Mouse (Mus musculus): ENCODE measurements around the gene Itpk1. TPM values are rescaled to one million over a fixed set of nuclear protein-coding genes. Genes with fewer than 3 reads are reported as not detected.
A peak's percentile ranks its signal among the peaks of the same experiment; 100 is the strongest.

Itpk1 gene
- polyA plus RNA-seq, 1 experiment from 2014 or later, result 38.7 TPM

GRCm38 (mm10) chr12:102573036-102573435 lies 131.7 kb downstream of the Itpk1 start:
- Histone ChIP-seq H3K9ac (no peak overlapping the region), H3K4me2 (no peak overlapping the region), H3K27me3 (no peaks in the 10 kb centered on the region), H3K36me3 (peaks cover 12% of the 10 kb centered on the region; the same call in 1 of the 2 replicates), H3K27ac (replicated peaks) (no peak overlapping the region), H3K9me3 (no peaks in the 10 kb centered on the region), H3K4me3 (no peak overlapping the region), H3K4me1 (replicated peaks) (no peaks in the 10 kb centered on the region)
- WGBS, result 62% methylated on average over 7 of the region's 7 CpGs
- no peak for ATAC-seq (ENCODE audit: low FRiP score, low read depth)

GRCm38 (mm10) chr12:102571666-102572065 lies 133.1 kb downstream of the Itpk1 start:
- H3K27me3 ChIP-seq, result no peaks in the 10 kb centered on the region
- H3K36me3 ChIP-seq, result peaks cover 8% of the 10 kb centered on the region; the same call in 1 of the 2 replicates
- H3K4me3 ChIP-seq, result no peak overlapping the region
- no peak overlapping the region for H3K27ac ChIP-seq (replicated peaks)
- no peaks in the 10 kb centered on the region for H3K4me1 ChIP-seq (replicated peaks)
- no peaks in the 10 kb centered on the region for H3K9me3 ChIP-seq
- no peak overlapping the region for H3K4me2 ChIP-seq
- 89% methylated on average over 9 of the region's 9 CpGs for WGBS
- ATAC-seq (ENCODE audit: low FRiP score, low read depth), result no peak
- H3K9ac ChIP-seq, result no peak overlapping the region

- no peaks in the 10 kb centered on the region for H3K9me3 ChIP-seq
- H3K4me2 ChIP-seq, result no peak overlapping the region
- H3K27ac ChIP-seq (replicated peaks), result no peak overlapping the region
- no peaks in the 10 kb centered on the region for H3K4me1 ChIP-seq (replicated peaks)
- H3K27me3 ChIP-seq, result no peaks in the 10 kb centered on the region
- no peak overlapping the region for H3K4me3 ChIP-seq
- H3K36me3 ChIP-seq, result peaks cover 8% of the 10 kb centered on the region; the same call in 1 of the 2 replicates
- WGBS, result 80% methylated on average over 5 of the region's 5 CpGs
- ATAC-seq (ENCODE audit: low FRiP score, low read depth), result no peak
- no peak overlapping the region for H3K9ac ChIP-seq
Observed at GRCm38 (mm10) chr12:102570734-102571133, 134.0 kb downstream of the Itpk1 start.

- Histone ChIP-seq H3K9me3 (no peaks in the 10 kb centered on the region), H3K4me2 (no peak overlapping the region), H3K4me3 (no peak overlapping the region), H3K9ac (no peak overlapping the region), H3K27ac (replicated peaks) (no peak overlapping the region), H3K27me3 (no peaks in the 10 kb centered on the region), H3K36me3 (peaks cover 8% of the 10 kb centered on the region; the same call in 1 of the 2 replicates), H3K4me1 (replicated peaks) (no peaks in the 10 kb centered on the region)
- no peak for ATAC-seq (ENCODE audit: low FRiP score, low read depth)
- WGBS, result 84% methylated on average over 13 of the region's 13 CpGs
Observed at GRCm38 (mm10) chr12:102570111-102570510, 134.6 kb downstream of the Itpk1 start.

- H3K27me3 ChIP-seq, result no peaks in the 10 kb centered on the region
- H3K4me3 ChIP-seq, result no peak overlapping the region
- H3K9me3 ChIP-seq, result no peaks in the 10 kb centered on the region
- H3K4me2 ChIP-seq, result no peak overlapping the region
- no peaks in the 10 kb centered on the region for H3K4me1 ChIP-seq (replicated peaks)
- WGBS, result 87% methylated on average over 7 of the region's 7 CpGs
- peaks cover 2% of the 10 kb centered on the region; the same call in 1 of the 2 replicates for H3K36me3 ChIP-seq
- H3K9ac ChIP-seq, result no peak overlapping the region
- H3K27ac ChIP-seq (replicated peaks), result no peak overlapping the region
- no peak for ATAC-seq (ENCODE audit: low FRiP score, low read depth)
Observed at GRCm38 (mm10) chr12:102568219-102568618, 136.5 kb downstream of the Itpk1 start.

GRCm38 (mm10) chr12:102566951-102567350 lies 137.8 kb downstream of the Itpk1 start:
- H3K4me1 ChIP-seq (replicated peaks), result no peaks in the 10 kb centered on the region
- H3K27ac ChIP-seq (replicated peaks), result no peak overlapping the region
- H3K4me3 ChIP-seq, result no peak overlapping the region
- H3K9me3 ChIP-seq, result no peaks in the 10 kb centered on the region
- 87% methylated on average over 2 of the region's 2 CpGs for WGBS
- no peak overlapping the region for H3K9ac ChIP-seq
- H3K27me3 ChIP-seq, result no peaks in the 10 kb centered on the region
- no peaks in the 10 kb centered on the region for H3K36me3 ChIP-seq
- ATAC-seq (ENCODE audit: low FRiP score, low read depth), result no peak
- no peak overlapping the region for H3K4me2 ChIP-seq

GRCm38 (mm10) chr12:102565086-102565485 lies 139.6 kb downstream of the Itpk1 start:
- no peaks in the 10 kb centered on the region for H3K36me3 ChIP-seq
- H3K4me3 ChIP-seq, result no peak overlapping the region
- no peak overlapping the region for H3K27ac ChIP-seq (replicated peaks)
- H3K4me2 ChIP-seq, result no peak overlapping the region
- 93% methylated on average over 6 of the region's 6 CpGs for WGBS
- no peak overlapping the region for H3K9ac ChIP-seq
- ATAC-seq (ENCODE audit: low FRiP score, low read depth), result no peak
- no peaks in the 10 kb centered on the region for H3K27me3 ChIP-seq
- H3K9me3 ChIP-seq, result no peaks in the 10 kb centered on the region
- no peaks in the 10 kb centered on the region for H3K4me1 ChIP-seq (replicated peaks)

- 0 out of 2 replicates have a peak, but pooled peaks cover 3% of the 10 kb centered on the region for H3K27me3 ChIP-seq
- no peak for ATAC-seq (ENCODE audit: low FRiP score, low read depth)
- H3K27ac ChIP-seq (replicated peaks), result no peak overlapping the region
- no peak overlapping the region for H3K4me3 ChIP-seq
- no peaks in the 10 kb centered on the region for H3K9me3 ChIP-seq
- 88% methylated on average over 5 of the region's 5 CpGs for WGBS
- no peak overlapping the region for H3K9ac ChIP-seq
- no peaks in the 10 kb centered on the region; the same call in 1 of the 2 replicates for H3K36me3 ChIP-seq
- no peak overlapping the region for H3K4me2 ChIP-seq
- H3K4me1 ChIP-seq (replicated peaks), result peaks cover 17% of the 10 kb centered on the region
Observed at GRCm38 (mm10) chr12:102557372-102557771, 147.4 kb downstream of the Itpk1 start.

GRCm38 (mm10) chr12:102555850-102556249 lies 148.9 kb downstream of the Itpk1 start:
- peaks cover 32% of the 10 kb centered on the region for H3K4me1 ChIP-seq (replicated peaks)
- 46% methylated on average over 3 of the region's 3 CpGs for WGBS
- H3K4me2 ChIP-seq, result peak overlapping the region; percentile 77
- H3K36me3 ChIP-seq, result no peaks in the 10 kb centered on the region; the same call in 1 of the 2 replicates
- H3K4me3 ChIP-seq, result peak overlapping the region; percentile 66
- H3K9me3 ChIP-seq, result no peaks in the 10 kb centered on the region
- peak; percentile 3; the same call in 1 of the 2 replicates for ATAC-seq (ENCODE audit: low FRiP score, low read depth)
- H3K9ac ChIP-seq, result peak overlapping the region; percentile 82
- no peak overlapping the region for H3K27ac ChIP-seq (replicated peaks)
- 0 out of 2 replicates have a peak, but pooled peaks cover 3% of the 10 kb centered on the region for H3K27me3 ChIP-seq

GRCm38 (mm10) chr12:102554721-102555516 lies 149.8 kb downstream of the Itpk1 start, which contains the start of gene Chga:
Gene Chga, plus strand, starts transcription at chr12:102554969.
- Histone ChIP-seq H3K4me3 (peak within 1 kb of the TSS; percentile 66), H3K36me3 (no peaks in the 10 kb centered on the region; the same call in 1 of the 2 replicates), H3K9ac (peak within 1 kb of the TSS; percentile 82), H3K4me1 (replicated peaks) (peaks cover 35% of the 10 kb centered on the region), H3K27ac (replicated peaks) (peak within 1 kb of the TSS; percentile 85), H3K4me2 (peak within 1 kb of the TSS; percentile 77), H3K27me3 (0 out of 2 replicates have a peak, but pooled peaks cover 3% of the 10 kb centered on the region), H3K9me3 (no peaks in the 10 kb centered on the region)
- WGBS, result 3% methylated on average over 48 of the region's 48 CpGs
- peak; percentile 89 for ATAC-seq (ENCODE audit: low FRiP score, low read depth)

GRCm38 (mm10) chr12:102553705-102554275 lies 150.9 kb downstream of the Itpk1 start:
- Histone ChIP-seq H3K9ac (0 out of 2 replicates have a peak overlapping the region, but pooled peaks have one; percentile 27), H3K27ac (replicated peaks) (no peak overlapping the region), H3K27me3 (0 out of 2 replicates have a peak, but pooled peaks cover 3% of the 10 kb centered on the region), H3K9me3 (no peaks in the 10 kb centered on the region), H3K4me1 (replicated peaks) (peaks cover 35% of the 10 kb centered on the region), H3K4me3 (peak overlapping the region; percentile 66), H3K36me3 (no peaks in the 10 kb centered on the region; the same call in 1 of the 2 replicates), H3K4me2 (peak overlapping the region; percentile 77)
- ATAC-seq (ENCODE audit: low FRiP score, low read depth), result no peak
- WGBS, result 82% methylated on average over 14 of the region's 14 CpGs

- ATAC-seq (ENCODE audit: low FRiP score, low read depth), result no peak
- Histone ChIP-seq H3K9ac (no peak overlapping the region), H3K27ac (replicated peaks) (no peak overlapping the region), H3K9me3 (no peaks in the 10 kb centered on the region), H3K36me3 (no peaks in the 10 kb centered on the region), H3K4me3 (no peak overlapping the region), H3K4me2 (no peak overlapping the region), H3K4me1 (replicated peaks) (peaks cover 35% of the 10 kb centered on the region), H3K27me3 (0 out of 2 replicates have a peak, but pooled peaks cover 3% of the 10 kb centered on the region)
- WGBS, result 42% methylated on average over 6 of the region's 6 CpGs
Observed at GRCm38 (mm10) chr12:102552001-102552400, 152.7 kb downstream of the Itpk1 start.

Measured in hindbrain, embryonic 15.5 days (tissue).